Mouse (Mus musculus): ENCODE measurements around the gene Izumo2. TPM values are rescaled to one million over a fixed set of nuclear protein-coding genes. Genes with fewer than 3 reads are reported as not detected.
"Not testable (repeated sequence)": the region's sequence is repeated elsewhere in the genome, so short reads cannot be mapped to it uniquely, and the experiment has no call there.

Gene Izumo2
- polyA plus RNA-seq, 1 experiment: not detected

DNA sequence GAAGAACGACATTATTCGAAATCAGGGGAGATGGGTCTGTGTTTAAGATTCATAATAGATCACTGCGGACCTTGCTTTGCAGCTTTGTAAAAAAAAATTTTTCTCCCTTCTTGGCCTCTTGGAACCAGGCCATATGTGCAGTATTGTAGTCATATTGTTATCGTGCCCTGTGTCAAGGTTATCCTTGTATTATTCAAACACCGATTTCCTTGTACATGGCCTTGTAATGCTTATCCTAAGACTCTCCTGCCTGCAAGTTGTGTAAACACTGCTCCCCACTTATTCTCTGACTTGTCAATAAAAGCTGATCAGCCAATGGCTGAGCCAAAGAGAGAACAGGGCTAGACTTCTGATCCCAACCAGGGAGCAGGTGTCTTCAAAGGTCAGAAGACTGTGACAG, 13.5 kb downstream of the Izumo2 start:
- H3K4me1 ChIP-seq (ENCODE audit: control insufficient read depth, insufficient read depth, insufficient read length, low read length): no peaks in the 10 kb centered on the region
- H3K27ac ChIP-seq (replicated peaks; ENCODE audit: low read depth, low read length): no peak overlapping the region
- H3K4me3 ChIP-seq (ENCODE audit: insufficient read depth, low read depth, low read length): no peak overlapping the region

DNA sequence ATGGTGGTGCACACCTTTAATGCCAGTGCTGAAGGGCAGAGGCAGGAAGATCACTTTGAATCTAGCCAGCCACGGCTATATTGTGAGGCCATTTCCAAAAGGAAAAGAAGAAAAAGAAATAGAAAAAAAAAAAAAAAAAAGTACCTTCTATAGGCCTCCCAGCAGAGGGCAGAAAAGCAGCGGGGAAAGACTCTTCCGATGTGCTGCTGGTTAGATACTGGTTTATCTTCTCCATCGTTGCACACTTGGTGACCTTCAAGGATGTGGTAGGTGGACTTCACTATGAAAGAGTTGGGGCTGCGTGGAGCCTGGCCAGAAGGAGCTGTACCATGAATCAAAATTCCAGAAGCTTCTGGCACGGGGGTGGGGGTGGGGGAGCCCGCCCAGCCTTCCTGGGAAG, 15.8 kb downstream of the Izumo2 start:
- no peaks in the 10 kb centered on the region for H3K4me1 ChIP-seq (ENCODE audit: control insufficient read depth, insufficient read depth, insufficient read length, low read length)
- H3K4me3 ChIP-seq (ENCODE audit: insufficient read depth, low read depth, low read length): no peak overlapping the region
- no peak overlapping the region for H3K27ac ChIP-seq (replicated peaks; ENCODE audit: low read depth, low read length)

DNA sequence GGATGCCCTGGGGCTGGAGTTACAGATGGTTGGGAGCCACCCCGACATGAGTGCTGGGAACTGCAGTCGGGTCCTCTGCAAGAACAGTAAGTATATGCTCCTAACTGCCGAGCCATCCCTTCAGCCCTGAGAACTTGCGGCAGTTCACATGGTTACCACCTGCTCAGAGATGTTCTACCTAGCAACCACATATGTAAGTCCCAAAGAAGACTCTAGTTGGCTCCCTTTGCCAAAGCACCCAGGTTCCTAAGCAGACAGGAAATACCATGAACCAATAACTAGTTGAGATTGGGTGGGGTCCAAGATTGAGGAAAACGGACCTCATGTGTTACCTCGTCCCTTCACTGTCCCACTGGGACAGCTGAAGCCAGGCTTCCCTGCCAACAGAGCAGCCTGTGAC, 17.8 kb downstream of the Izumo2 start:
- no peak overlapping the region for H3K4me3 ChIP-seq (ENCODE audit: insufficient read depth, low read depth, low read length)

DNA sequence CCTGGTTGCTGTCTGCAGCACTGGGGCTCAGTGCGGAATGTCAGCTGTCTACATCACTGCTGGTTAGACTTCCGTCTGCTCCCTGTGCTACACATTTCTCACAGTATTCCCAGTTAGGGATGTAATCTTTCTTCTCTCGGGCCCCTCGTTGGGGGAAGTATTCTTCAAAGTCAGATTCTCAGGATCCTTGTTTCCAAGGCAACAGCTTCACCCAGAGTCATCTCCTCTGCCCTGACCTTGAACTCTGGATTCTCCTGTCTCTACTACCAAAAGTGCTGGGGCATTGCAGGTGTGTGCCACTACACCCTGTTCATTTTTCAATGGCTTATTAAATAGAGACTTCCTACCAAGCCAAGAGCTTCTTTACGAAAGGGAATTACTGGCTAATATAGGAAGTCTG, 18.6 kb downstream of the Izumo2 start:
- H3K27ac ChIP-seq (replicated peaks; ENCODE audit: low read depth, low read length): no peak overlapping the region
- H3K4me1 ChIP-seq (ENCODE audit: control insufficient read depth, insufficient read depth, insufficient read length, low read length): no peaks in the 10 kb centered on the region
- H3K4me3 ChIP-seq (ENCODE audit: insufficient read depth, low read depth, low read length): no peak overlapping the region

More for the DNA sequence above, 17.8 kb downstream of the Izumo2 start:
- no peaks in the 10 kb centered on the region for H3K4me1 ChIP-seq (ENCODE audit: control insufficient read depth, insufficient read depth, insufficient read length, low read length)
- no peak overlapping the region for H3K27ac ChIP-seq (replicated peaks; ENCODE audit: low read depth, low read length)

DNA sequence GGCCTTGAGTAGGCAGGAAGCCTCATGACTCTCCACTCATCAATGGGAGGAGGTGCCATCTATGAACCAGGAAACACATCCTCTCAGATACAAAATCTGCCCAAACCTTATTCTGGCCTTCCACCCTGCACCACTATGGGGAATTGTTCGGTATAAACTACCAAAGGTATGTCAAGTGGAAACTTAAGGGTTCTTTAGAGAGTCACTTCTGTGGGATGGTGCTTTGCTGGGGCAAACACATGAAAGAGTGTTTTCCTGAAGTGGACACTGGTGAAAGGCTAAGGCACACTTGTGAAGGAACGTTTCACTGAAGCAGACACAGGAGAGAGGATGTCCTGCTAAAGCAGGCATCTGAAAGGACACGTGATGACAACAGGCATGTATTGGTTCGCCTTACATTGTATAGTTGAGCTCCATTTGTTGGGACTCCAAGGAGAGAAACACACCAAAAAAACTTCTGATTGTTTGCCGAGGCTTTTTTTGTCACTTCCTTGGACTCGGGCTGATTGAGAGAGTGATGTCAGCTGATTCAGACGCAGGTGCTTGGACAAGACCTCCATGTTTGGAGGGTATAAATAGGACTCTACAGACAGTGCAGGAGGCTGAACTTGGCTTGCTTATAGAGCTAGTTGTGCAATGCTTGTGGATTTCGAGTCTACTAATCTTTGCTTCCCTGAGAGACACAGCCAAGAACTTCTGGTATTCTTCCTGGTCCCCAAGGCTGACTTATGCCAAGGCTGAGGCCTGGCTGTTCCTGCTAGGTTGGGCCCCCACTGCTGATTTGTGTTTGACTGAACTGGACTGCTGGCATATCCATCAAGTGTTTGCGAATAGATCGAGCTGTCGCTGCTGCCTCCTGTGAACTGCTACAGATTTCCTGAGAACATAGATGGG, 19.8 kb downstream of the Izumo2 start:
- Histone ChIP-seq H3K4me1 (ENCODE audit: control insufficient read depth, insufficient read depth, insufficient read length, low read length) (no peaks in the 10 kb centered on the region), H3K27ac (replicated peaks; ENCODE audit: low read depth, low read length) (no peak overlapping the region), H3K4me3 (ENCODE audit: insufficient read depth, low read depth, low read length) (no peak overlapping the region)

DNA sequence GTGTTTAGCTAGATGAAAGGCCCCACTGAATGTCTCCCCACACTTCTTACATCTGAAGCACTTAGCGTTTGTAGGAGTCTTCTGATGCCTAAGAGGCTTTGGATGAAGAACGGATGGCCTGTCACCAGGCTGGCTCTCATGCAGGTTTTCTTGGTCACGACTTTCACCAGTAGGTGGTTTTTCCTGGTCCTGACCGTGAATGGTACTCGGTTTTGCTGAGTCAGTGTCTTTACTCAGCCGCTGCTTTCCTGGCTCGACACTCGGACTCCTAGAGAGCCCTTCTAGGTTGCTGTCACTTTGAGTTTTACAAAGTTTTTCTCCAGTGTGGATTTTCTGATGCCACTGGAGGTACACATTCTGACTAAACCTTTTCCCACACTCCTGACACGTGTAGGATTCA, 25.2 kb downstream of the Izumo2 start:
- Histone ChIP-seq H3K27ac (replicated peaks; ENCODE audit: low read depth, low read length) (no peak overlapping the region), H3K4me3 (ENCODE audit: insufficient read depth, low read depth, low read length) (no peak overlapping the region), H3K4me1 (ENCODE audit: control insufficient read depth, insufficient read depth, insufficient read length, low read length) (no peaks in the 10 kb centered on the region)

DNA sequence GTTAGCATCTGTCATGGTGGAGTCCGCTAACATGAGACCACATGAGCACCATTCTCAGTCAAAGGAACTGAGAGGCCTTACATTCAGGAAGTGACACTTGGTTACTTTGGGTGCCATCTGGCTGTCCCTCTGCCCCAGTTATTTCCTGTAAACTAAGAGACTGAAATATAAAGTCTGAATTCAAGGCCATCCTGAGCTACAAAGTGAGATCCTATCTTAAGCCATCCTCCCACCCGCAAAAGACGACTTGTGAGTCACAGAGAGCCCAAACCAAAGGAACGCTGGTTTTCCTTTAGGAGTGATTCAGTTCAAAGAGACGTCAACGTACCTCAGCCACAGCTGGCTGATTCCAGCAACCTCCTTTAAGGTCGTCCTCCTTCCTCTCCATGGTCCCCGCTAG, 32.8 kb downstream of the Izumo2 start:
- H3K4me1 ChIP-seq (ENCODE audit: control insufficient read depth, insufficient read depth, insufficient read length, low read length): no peaks in the 10 kb centered on the region
- no peak overlapping the region for H3K27ac ChIP-seq (replicated peaks; ENCODE audit: low read depth, low read length)
- H3K4me3 ChIP-seq (ENCODE audit: insufficient read depth, low read depth, low read length): no peak overlapping the region

DNA sequence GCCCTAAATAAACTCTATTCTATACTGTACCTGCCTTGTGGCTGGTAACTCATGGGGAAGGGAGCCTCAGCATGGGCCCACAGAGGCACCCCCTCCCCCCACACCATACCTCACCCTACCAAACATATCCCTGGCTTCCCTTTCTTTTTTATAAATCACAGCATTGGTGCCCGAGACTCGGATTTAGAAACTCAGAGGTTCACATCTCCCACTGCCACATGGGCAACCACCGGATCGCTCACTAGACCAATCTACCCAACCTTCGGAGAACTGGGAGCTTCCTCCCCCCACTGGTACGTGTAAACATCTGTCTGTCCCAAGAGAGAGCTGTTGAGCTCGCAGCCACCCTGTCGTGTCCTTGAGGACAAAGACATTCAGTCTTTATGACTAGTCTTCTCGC, 35.7 kb downstream of the Izumo2 start:
- Histone ChIP-seq H3K4me1 (ENCODE audit: control insufficient read depth, insufficient read depth, insufficient read length, low read length) (no peaks in the 10 kb centered on the region), H3K4me3 (ENCODE audit: insufficient read depth, low read depth, low read length) (no peak overlapping the region), H3K27ac (replicated peaks; ENCODE audit: low read depth, low read length) (no peak overlapping the region)

DNA sequence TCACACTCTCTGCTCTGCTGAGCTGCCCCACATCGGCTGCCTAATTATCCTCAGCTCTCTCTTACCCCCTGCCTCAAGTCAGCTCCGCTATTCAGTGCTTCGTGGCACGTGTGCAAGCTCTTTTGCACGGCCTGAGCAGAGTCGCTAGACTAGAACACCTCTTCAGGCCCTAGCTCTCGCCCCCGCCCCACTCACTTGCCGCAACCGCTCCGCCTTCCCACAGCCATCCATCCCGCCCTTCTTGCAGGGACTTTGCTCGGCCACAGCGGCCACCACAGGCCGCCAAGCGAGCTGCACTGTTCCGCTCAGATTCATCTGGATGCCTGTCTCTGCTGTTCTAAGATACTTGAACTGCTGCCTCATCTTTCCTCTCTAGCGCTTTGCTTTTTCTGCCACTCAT, 36.5 kb downstream of the Izumo2 start:
- peak overlapping the region; percentile 63 for H3K4me3 ChIP-seq (ENCODE audit: insufficient read depth, low read depth, low read length)
- H3K27ac ChIP-seq (replicated peaks; ENCODE audit: low read depth, low read length): no peak overlapping the region
- no peaks in the 10 kb centered on the region for H3K4me1 ChIP-seq (ENCODE audit: control insufficient read depth, insufficient read depth, insufficient read length, low read length)

DNA sequence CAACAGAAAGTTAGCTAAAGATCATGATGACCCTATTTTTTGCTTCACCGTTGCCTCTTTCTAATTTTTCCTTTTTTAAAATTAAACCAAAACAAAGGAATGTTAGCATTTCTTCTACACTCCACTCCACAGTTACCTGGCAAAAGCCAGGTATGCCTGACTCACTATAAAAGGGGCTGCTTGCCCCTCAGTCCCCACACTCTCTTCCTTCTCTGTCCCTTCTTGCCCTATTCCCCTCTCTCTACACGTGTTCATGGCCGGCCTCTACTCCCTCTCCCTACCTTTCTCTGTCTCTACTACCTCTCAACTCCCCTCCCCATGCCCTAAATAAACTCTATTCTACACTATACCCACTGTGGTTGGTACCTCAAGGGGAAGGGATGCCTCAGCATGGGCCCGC, 38.6 kb downstream of the Izumo2 start:
- no peaks in the 10 kb centered on the region for H3K4me1 ChIP-seq (ENCODE audit: control insufficient read depth, insufficient read depth, insufficient read length, low read length)
- H3K4me3 ChIP-seq (ENCODE audit: insufficient read depth, low read depth, low read length): no peak overlapping the region
- H3K27ac ChIP-seq (replicated peaks; ENCODE audit: low read depth, low read length): no peak overlapping the region

DNA sequence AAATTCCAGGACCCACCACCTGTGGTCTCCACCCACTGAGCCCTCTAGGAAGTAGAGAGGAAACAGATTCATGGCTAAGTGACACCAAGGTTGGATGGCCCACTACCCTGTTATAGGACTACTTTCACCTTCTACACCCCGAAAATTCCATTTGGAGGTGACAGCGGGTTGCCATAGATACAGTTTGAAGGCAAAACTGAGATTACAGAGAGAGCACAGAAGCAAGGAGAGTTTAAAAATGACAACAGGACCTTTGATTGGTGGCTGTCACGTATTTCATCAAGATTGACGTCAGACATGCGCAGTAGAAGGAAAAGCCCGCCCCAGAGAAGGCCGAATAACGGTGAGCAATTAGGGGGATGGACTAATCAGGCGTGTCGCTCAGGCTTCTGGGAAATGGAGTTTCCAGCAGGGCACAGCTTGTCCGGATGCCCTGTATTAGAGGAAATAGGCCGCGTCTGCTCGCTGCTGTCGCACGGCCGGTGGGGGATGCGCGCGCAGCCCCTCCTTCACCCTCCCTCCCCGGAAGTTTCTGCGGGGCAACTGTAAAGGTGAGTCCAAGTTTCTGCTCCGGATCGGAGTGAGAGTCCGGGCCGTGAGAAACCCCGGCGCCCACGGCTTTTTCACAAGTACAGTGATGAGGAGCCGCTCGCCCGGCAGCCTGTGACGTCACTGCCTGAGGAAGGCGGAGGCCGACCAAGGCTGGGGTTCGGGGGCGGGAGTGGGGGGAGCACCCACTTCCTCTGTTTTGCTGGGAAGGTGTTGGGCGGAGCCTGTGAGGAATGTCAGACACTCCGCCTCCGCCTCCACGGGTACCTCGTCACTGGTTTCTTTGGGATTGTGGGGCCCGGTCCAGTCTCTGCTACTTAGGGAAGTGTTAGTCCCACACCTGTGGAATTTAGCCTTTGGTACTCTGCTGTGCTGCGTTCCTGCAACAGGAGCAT, 39.8 kb downstream of the Izumo2 start, which contains the start of gene Vrk3:
Vrk3 (plus strand) TSS at position 313 of the 944 bp plus-strand sequence.
- Histone ChIP-seq H3K27ac (replicated peaks; ENCODE audit: low read depth, low read length) (peak within 1 kb of the TSS; percentile 92), H3K4me3 (ENCODE audit: insufficient read depth, low read depth, low read length) (peak within 1 kb of the TSS; percentile 78), H3K4me1 (ENCODE audit: control insufficient read depth, insufficient read depth, insufficient read length, low read length) (no peaks in the 10 kb centered on the region)

DNA sequence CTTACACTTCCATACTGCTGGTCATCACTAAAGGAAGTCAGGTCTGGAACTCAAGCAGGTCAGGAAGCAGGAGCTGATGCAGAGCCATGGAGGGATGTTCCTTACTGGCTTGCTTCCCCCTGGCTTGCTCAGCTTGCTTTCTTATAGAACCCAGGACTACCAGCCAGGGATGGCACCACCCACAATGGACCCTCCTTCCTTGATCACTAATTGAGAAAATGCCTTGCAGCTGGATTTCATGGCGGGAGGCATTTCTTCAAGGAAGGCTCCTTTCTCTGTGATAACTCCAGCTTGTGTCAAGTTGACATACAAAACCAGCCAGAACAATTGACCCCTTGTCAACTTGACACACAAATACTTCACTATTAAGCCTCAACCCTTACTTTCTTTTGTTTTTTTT, 42.4 kb downstream of the Izumo2 start, which contains the start of gene Zfp473:
Zfp473 (minus strand) TSS at position 101 of the 400 bp plus-strand sequence.
- not testable (repeated sequence) for H3K4me3 ChIP-seq (ENCODE audit: insufficient read depth, low read depth, low read length); H3K27ac ChIP-seq (replicated peaks; ENCODE audit: low read depth, low read length); H3K4me1 ChIP-seq (ENCODE audit: control insufficient read depth, insufficient read depth, insufficient read length, low read length)

DNA sequence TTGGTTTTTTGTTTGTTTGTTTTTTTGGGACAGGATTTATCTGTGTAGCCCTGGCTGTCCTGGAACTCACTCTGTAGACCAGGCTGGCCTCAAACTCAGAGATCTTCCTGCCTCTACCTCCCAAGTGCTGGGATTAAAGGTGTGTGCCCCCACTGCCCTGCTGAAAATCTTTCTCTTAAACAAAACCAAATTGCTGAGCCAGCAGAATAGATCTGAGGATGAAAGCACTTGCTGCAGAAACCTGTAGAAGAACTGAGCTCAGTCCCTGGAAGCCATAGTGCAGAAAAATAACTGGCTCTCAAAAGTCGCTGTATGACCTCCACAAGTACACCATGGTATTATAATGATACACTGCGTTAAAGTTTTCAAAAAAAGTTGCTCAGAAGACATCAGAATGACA, 48.6 kb downstream of the Izumo2 start:
- no peak overlapping the region for H3K27ac ChIP-seq (replicated peaks; ENCODE audit: low read depth, low read length)
- H3K4me1 ChIP-seq (ENCODE audit: control insufficient read depth, insufficient read depth, insufficient read length, low read length): no peaks in the 10 kb centered on the region
- no peak overlapping the region for H3K4me3 ChIP-seq (ENCODE audit: insufficient read depth, low read depth, low read length)

DNA sequence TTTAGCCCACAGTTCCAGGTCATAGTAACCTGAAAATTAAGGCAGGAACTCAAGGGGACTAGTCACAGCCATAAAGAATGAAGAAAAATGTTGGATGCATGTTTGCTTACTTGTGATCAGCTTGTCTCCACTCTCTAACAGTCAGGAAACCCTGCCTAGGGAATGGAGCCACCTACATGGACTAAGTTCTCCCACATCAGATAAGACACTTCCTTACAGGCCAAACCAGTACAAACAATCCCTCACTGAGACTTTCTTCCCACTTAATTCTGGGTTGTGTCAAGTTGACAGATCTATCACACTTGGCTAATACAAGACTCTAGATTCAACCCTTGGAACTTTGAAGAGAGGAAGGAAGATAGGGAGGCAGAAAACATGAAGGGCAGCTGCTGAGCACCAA, 51.8 kb downstream of the Izumo2 start:
- no peaks in the 10 kb centered on the region for H3K4me1 ChIP-seq (ENCODE audit: control insufficient read depth, insufficient read depth, insufficient read length, low read length)
- no peak overlapping the region for H3K4me3 ChIP-seq (ENCODE audit: insufficient read depth, low read depth, low read length)
- no peak overlapping the region for H3K27ac ChIP-seq (replicated peaks; ENCODE audit: low read depth, low read length)

DNA sequence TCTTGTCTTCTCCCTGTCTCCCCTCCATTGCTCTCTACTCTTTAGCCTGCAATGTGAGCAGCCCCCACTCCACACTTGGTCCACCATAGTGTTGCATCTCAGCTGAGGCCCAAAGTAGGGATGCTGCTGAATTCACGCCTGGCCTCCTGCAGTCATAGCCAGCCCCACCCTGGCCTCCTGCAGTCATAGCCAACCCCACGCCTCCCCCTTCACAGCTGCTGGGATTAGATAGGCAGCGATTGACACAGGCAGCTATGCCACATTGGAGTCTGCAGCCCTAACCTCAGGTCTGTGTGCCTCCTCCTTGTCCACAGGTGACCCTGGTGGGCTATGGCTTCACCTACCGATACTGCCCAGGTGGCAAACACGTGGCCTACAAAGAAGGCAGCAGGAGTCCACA, 59.6 kb downstream of the Izumo2 start:
- Histone ChIP-seq H3K27ac (replicated peaks; ENCODE audit: low read depth, low read length) (no peak overlapping the region), H3K4me1 (ENCODE audit: control insufficient read depth, insufficient read depth, insufficient read length, low read length) (no peaks in the 10 kb centered on the region)

More for the DNA sequence above, 59.6 kb downstream of the Izumo2 start:
- H3K4me3 ChIP-seq (ENCODE audit: insufficient read depth, low read depth, low read length): no peak overlapping the region

Measured in brown adipose tissue, adult 24 weeks (tissue).